Mouse (Mus musculus): ENCODE results near the gene Iqgap2.

DNA sequence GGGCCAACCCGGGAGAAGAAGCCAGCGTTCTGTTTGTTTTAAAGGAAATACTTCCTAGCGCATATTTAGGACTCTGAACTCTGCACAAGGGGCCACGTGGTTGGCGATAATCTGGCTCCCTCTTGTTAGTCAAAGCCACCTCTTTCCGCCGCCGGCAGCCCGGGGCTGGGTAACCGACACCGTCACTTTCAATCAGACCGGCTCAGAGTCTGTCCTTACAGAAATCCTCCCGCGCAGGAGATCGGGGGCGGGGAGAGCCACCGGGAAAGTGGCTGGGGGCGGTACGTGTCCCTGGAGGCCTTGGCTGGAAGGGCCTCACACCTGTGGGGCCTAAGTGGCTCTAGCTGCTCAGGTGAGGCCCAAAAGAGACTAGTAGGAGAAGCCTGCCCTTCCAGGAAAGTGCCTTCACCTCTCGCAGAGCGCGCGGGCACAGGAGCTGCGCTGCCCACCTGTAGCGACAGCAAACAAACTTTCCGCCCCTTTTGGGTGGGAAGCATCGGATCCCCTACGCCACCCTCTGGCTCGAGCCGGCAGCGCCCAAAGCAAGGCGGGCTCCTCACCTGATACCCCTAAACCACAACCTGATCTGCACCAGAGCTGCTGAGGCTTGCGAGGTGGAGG is 761 bp downstream of the Iqgap2 start:
- TF ChIP-seq CTCF (IDR thresholded peaks at IDR 0.05; ENCODE audit: control insufficient read depth, insufficient read depth, insufficient read length) = no peak
- no peak for TF ChIP-seq USF1 (IDR thresholded peaks at IDR 0.05; ENCODE audit: low read depth)
- TF ChIP-seq MAX (IDR thresholded peaks at IDR 0.05) = no peak
- TF ChIP-seq MYOG (IDR thresholded peaks at IDR 0.05; ENCODE audit: control insufficient read depth, extremely low read depth, insufficient read length) = no peak
- TF ChIP-seq FOSL1 (IDR thresholded peaks at IDR 0.05; ENCODE audit: insufficient read depth, low read length, poor library complexity, severe bottlenecking) = no peak
- no peak for TF ChIP-seq MYOD1 (IDR thresholded peaks at IDR 0.05; ENCODE audit: control insufficient read depth, insufficient read length, low read depth)
- TF ChIP-seq CEBPB (IDR thresholded peaks at IDR 0.05; ENCODE audit: low read depth) = no peak

Measured in C2C12 (cell line).